18 mouse cellular contexts compared by ENCODE assay signal in the genomic region with DNA sequence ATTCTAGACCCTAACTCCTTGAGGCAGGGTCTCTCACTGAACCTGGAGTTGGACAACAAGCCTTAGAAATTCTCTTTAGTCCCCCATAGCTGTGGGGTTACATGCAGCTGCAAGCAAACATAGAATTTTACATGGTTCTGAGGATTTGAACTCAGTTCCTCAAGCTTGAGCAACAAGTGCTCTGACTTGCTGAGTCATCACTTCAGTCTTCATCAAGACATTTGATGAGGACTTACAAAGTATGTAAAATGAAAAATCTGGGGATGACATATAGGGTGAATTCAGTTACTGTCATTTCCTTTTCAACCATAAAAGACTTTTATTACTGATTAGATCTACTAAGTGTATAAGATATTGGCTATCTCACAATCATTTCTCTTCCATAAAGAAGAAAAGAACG.
DNase-seq lines count a peak whose midpoint lies in the region; TF ChIP-seq lines count a peak whose summit lies in the region.
"Had no signal": no experiment of that assay in that cellular context is flagged by ENCODE, and none has a peak within 500 bp of the region (broad histone marks: within the 10 kb centered on the region; RNA-seq: fewer than 3 reads in every experiment).

No protein-coding gene starts in this region.

- H3K27me3 ChIP-seq in CH12.LX (replicated peaks): peaks cover 12% of the 10 kb centered on the region
- no peaks in the 10 kb centered on the region for H3K27me3 ChIP-seq in forebrain, embryonic 10.5 days (ENCODE audit: poor library complexity, severe bottlenecking)
- H3K27me3 ChIP-seq: Patski had no signal

- in situ Hi-C loops in CH12.LX (cut with MboI; ENCODE audit: low pct_ligation_motif_present, low pct_unique_long_range_greater_than_20kb, low sequenced_read_pairs): no loop called here
- in situ Hi-C loops in ES-E14 (cut with MboI; ENCODE audit: low sequenced_read_pairs in 2 of 2, unreplicated experiment in 2 of 2): no loop called here

- no peak for TF ChIP-seq CTCF in CH12.LX (conservative IDR thresholded peaks at IDR 0.05 in 1 of 2, IDR thresholded peaks at IDR 0.05 in 1 of 2; ENCODE audit: low read depth in 2 of 2, low read length in 2 of 2)

- WGBS in forebrain, embryonic 10.5 days: 93% methylated on average over 1 of the region's 1 CpGs

- TF ChIP-seq POLR2A in CH12.LX (IDR thresholded peaks at IDR 0.05; ENCODE audit: low read depth, low read length): no peak

- H3K27ac ChIP-seq in CH12.LX (ENCODE audit: insufficient read depth, low read depth): no peak overlapping the region
- no peak overlapping the region for H3K27ac ChIP-seq in ES-E14 (ENCODE audit: insufficient read depth, low read depth, low read length, poor library complexity, severe bottlenecking)
- no peak overlapping the region for H3K27ac ChIP-seq in forebrain, embryonic 10.5 days

- H3K9me3 ChIP-seq in CH12.LX (replicated peaks; ENCODE audit: low read length) (no peaks in the 10 kb centered on the region), ES-E14 (ENCODE audit: control insufficient read depth, insufficient read depth, low read depth, low read length) (no peaks in the 10 kb centered on the region)
- no peaks in the 10 kb centered on the region for H3K9me3 ChIP-seq in forebrain, embryonic 10.5 days

- H3K9ac ChIP-seq in CH12.LX (ENCODE audit: insufficient read depth, low read depth) (no peak overlapping the region), ES-E14 (ENCODE audit: insufficient read depth, low read depth, low read length, poor library complexity, severe bottlenecking) (no peak overlapping the region)

- no peaks in the 10 kb centered on the region for H3K36me3 ChIP-seq in CH12.LX (replicated peaks in 1 of 2; ENCODE audit: control insufficient read depth in 1 of 2, insufficient read depth in 1 of 2, low read length in 1 of 2)
- no peaks in the 10 kb centered on the region for H3K36me3 ChIP-seq in ES-E14 (ENCODE audit: control insufficient read depth, insufficient read depth, low read length, poor library complexity, severe bottlenecking)
- no peaks in the 10 kb centered on the region for H3K36me3 ChIP-seq in forebrain, embryonic 10.5 days (replicated peaks)
- H3K36me3 ChIP-seq: G1E had no signal

- no peak for TF ChIP-seq RAD21 in CH12.LX (IDR thresholded peaks at IDR 0.05; ENCODE audit: low read depth, low read length)

- DNase-seq in CH12.LX (ENCODE audit: extremely low read depth): no peak
- DNase-seq in ES-E14 (ENCODE audit: low read depth, low spot score): no peak
- DNase-seq in kidney, adult 11 months: no peak
- no peak for DNase-seq in forebrain, embryonic 10.5 days (ENCODE audit: extremely low spot score, low spot score)
- DNase-seq: adrenal gland, adult 2 months; adrenal gland, adult 8-10 months; adrenal gland, postnatal 10 days; adrenal gland, postnatal 14 days; adrenal gland, postnatal 25 days; adrenal gland, postnatal 36 days; B cell, adult 2 months; cerebellum, adult 11 months; cerebellum, adult 11-12 months; cerebellum, adult 18-20 months; cerebellum, adult 2 months; cerebellum, adult 8-10 months had no signal

- dilution Hi-C loops in CH12.LX (cut with MboI; ENCODE audit: extremely low pct_ligation_motif_present, extremely low pct_unique_long_range_greater_than_20kb, low sequenced_read_pairs): no loop called here

- no peak overlapping the region for H3K4me2 ChIP-seq in CH12.LX (ENCODE audit: insufficient read depth, low read depth, poor library complexity, severe bottlenecking)

- no peak for TF ChIP-seq EP300 in CH12.LX (IDR thresholded peaks at IDR 0.05; ENCODE audit: low read length)

- H3K79me2 ChIP-seq in CH12.LX (replicated peaks; ENCODE audit: control insufficient read depth, extremely low read depth, insufficient read depth, poor library complexity, severe bottlenecking): no peaks in the 10 kb centered on the region

- no peaks in the 10 kb centered on the region for H3K4me1 ChIP-seq in CH12.LX (ENCODE audit: control insufficient read depth in 1 of 2, insufficient read depth in 2 of 2)
- H3K4me1 ChIP-seq in ES-E14 (ENCODE audit: control insufficient read depth in 2 of 2, insufficient read depth in 2 of 2, low read length in 2 of 2, poor library complexity in 1 of 2): no peaks in the 10 kb centered on the region
- H3K4me1 ChIP-seq in forebrain, embryonic 10.5 days: no peaks in the 10 kb centered on the region

- H3K4me3 ChIP-seq in CH12.LX (replicated peaks in 1 of 3; ENCODE audit: low read depth in 2 of 3, low read length in 2 of 3, poor library complexity in 1 of 3) (no peak overlapping the region), ES-E14 (ENCODE audit: insufficient read depth in 1 of 2, low read depth in 1 of 2, low read length in 2 of 2, poor library complexity in 1 of 2, severe bottlenecking in 1 of 2) (no peak overlapping the region)
- H3K4me3 ChIP-seq in forebrain, embryonic 10.5 days: no peak overlapping the region

TF ChIP-seq in CH12.LX, 34 proteins besides CTCF, POLR2A, EP300 and RAD21:
- TF ChIP-seq MAFK (IDR thresholded peaks at IDR 0.05; ENCODE audit: insufficient replicate concordance, low read length) (peak; percentile 76), MYC (IDR thresholded peaks at IDR 0.05; ENCODE audit: low read depth, low read length) (no peak)

TF ChIP-seq in ES-E14, 5 proteins besides CTCF, POLR2A, EP300 and RAD21:
- TF ChIP-seq CHD2 (IDR thresholded peaks at IDR 0.05; ENCODE audit: low read depth, low read length): no peak
- TF ChIP-seq ZC3H11A (IDR thresholded peaks at IDR 0.05; ENCODE audit: borderline replicate concordance, low read depth, low read length): no peak
- peak; percentile 56; the same call in 1 of the 2 replicates for TF ChIP-seq MAFK (IDR thresholded peaks at IDR 0.05; ENCODE audit: insufficient read depth, low read depth, low read length)
